Mouse (Mus musculus): Measurements from ENCODE around the gene Fbxo34. TPM values are rescaled to one million over a fixed set of nuclear protein-coding genes. Genes with fewer than 3 reads are reported as not detected.

Fbxo34 gene
- polyA plus RNA-seq, 1 experiment, result 10.2 TPM

DNA sequence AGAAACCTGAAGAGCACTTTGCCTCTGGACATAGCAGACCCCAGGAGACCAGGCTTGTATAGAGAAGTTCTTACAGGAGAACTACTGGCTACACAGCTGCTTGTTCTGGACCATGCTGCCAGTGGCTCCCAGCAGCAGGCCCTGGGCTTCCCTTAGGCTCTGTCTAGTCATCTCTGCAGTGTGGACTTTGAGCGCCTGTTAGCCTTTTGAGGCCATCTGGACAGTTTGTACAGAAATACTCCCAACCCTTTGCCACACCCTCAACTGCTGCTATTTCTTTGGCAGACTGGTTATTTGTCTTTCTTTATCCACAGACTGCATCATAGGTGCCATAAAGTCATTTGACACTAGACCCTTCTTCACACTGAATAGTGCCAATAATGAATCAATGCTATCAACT is 84.9 kb downstream of the Fbxo34 start:
- peak; percentile 80 for DNase-seq
- 0 out of 2 replicates have a peak overlapping the region, but pooled peaks have one; percentile 31 for H3K27ac ChIP-seq (ENCODE audit: insufficient read depth, low read depth, low read length)
- 60% methylated on average over 1 of the region's 1 CpGs for WGBS
- peaks cover 25% of the 10 kb centered on the region for H3K4me1 ChIP-seq (ENCODE audit: control insufficient read depth, insufficient read depth, low read length)
- H3K36me3 ChIP-seq (ENCODE audit: control insufficient read depth, insufficient read depth, low read length), result no peaks in the 10 kb centered on the region
- H3K27me3 ChIP-seq (replicated peaks; ENCODE audit: control insufficient read depth, insufficient read depth, low read length), result no peaks in the 10 kb centered on the region
- no peak for TF ChIP-seq CTCF (conservative IDR thresholded peaks at IDR 0.05; ENCODE audit: insufficient read depth, insufficient read length, low read depth, low read length)
- no peak for TF ChIP-seq POLR2A (IDR thresholded peaks at IDR 0.05; ENCODE audit: low read depth, low read length)
- no peak overlapping the region for H3K4me3 ChIP-seq (ENCODE audit: insufficient read depth, low read depth, low read length)

DNA sequence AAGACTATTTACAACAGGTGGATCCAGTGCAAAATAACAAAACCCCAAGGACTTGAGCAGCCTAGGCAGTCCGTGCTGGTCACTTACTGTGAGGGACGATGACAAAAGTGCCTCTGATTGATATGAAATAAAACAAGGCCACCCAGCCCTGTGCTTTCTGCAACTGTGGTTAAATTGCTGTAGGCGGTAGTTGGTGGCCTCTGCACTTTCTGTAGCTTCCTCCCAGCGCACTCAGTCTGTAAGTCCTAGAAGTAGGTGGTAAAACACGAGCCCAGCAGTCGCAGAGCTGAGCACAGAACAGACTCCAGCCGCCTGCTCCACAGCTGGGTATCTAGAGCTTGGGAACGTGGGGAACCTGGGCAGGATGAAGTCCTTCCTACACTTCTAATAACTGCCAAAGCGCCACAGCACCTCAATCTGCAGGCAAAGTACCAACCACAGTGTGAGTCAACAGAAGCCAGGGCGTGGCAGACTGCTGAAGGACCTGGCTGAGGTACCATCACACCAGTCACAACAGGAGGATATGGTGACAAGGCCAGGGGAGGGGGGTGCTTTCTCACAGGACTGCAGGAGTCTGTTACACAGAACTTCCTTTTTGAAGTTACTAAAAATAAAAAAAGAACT is 91.2 kb downstream of the Fbxo34 start:
- 89% methylated on average over 10 of the region's 10 CpGs for WGBS
- H3K27ac ChIP-seq (ENCODE audit: insufficient read depth, low read depth, low read length), result no peak overlapping the region
- TF ChIP-seq POLR2A (IDR thresholded peaks at IDR 0.05; ENCODE audit: low read depth, low read length), result no peak
- no peak for TF ChIP-seq CTCF (conservative IDR thresholded peaks at IDR 0.05; ENCODE audit: insufficient read depth, insufficient read length, low read depth, low read length)
- no peak for DNase-seq
- H3K4me1 ChIP-seq (ENCODE audit: control insufficient read depth, insufficient read depth, low read length), result no peaks in the 10 kb centered on the region
- H3K4me3 ChIP-seq (ENCODE audit: insufficient read depth, low read depth, low read length), result no peak overlapping the region
- peaks cover 4% of the 10 kb centered on the region; the same call in 1 of the 2 replicates for H3K36me3 ChIP-seq (ENCODE audit: control insufficient read depth, insufficient read depth, low read length)
- H3K27me3 ChIP-seq (replicated peaks; ENCODE audit: control insufficient read depth, insufficient read depth, low read length), result no peaks in the 10 kb centered on the region

DNA sequence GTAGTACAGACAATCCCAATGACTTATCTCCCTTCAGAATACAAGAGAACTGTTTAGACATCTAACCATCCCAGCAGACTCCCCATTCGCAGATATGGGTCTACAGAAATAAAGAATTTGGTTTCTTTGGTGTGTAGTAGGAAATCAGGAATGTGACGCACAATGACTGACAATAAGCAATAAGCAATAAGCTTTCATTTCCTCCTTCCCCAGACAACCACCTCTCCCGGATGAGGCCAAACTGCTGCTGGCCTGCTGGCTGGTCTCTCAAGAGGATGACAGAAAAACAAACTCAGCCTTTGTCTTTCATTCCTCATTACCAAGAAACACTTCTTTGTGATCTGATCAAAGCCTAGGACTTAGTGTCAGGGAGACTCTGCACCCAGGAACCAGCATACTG is 92.1 kb downstream of the Fbxo34 start:
- Histone ChIP-seq H3K27ac (ENCODE audit: insufficient read depth, low read depth, low read length) (no peak overlapping the region), H3K4me1 (ENCODE audit: control insufficient read depth, insufficient read depth, low read length) (no peaks in the 10 kb centered on the region), H3K36me3 (ENCODE audit: control insufficient read depth, insufficient read depth, low read length) (peaks cover 4% of the 10 kb centered on the region; the same call in 1 of the 2 replicates), H3K4me3 (ENCODE audit: insufficient read depth, low read depth, low read length) (no peak overlapping the region), H3K27me3 (replicated peaks; ENCODE audit: control insufficient read depth, insufficient read depth, low read length) (no peaks in the 10 kb centered on the region)
- TF ChIP-seq CTCF (conservative IDR thresholded peaks at IDR 0.05; ENCODE audit: insufficient read depth, insufficient read length, low read depth, low read length), result no peak
- no peak for DNase-seq
- WGBS, result 91% methylated on average over 3 of the region's 3 CpGs

DNA sequence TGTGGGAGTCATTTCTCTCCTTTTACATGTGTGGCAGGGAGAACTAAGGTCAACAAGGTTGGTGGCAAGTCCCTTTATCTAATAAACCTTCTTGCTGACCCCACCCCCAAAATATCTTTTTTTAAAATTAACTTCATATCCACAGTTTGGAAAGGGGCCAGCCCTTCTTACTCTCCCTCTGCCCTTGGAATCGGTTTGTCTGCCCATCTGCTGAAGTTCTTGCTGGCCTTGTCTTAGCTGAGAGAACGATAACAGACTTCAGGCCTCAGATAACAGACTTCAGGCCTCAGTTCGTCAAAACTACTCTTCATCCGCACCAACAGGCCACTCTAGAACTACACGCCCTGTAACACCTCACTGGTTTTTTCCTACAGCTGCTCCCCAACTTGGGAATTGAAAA is 94.1 kb downstream of the Fbxo34 start:
- Histone ChIP-seq H3K4me3 (ENCODE audit: insufficient read depth, low read depth, low read length) (no peak overlapping the region), H3K36me3 (ENCODE audit: control insufficient read depth, insufficient read depth, low read length) (peaks cover 7% of the 10 kb centered on the region; the same call in 1 of the 2 replicates), H3K27ac (ENCODE audit: insufficient read depth, low read depth, low read length) (no peak overlapping the region), H3K27me3 (replicated peaks; ENCODE audit: control insufficient read depth, insufficient read depth, low read length) (no peaks in the 10 kb centered on the region), H3K4me1 (ENCODE audit: control insufficient read depth, insufficient read depth, low read length) (no peaks in the 10 kb centered on the region)
- 88% methylated on average over 5 of the region's 5 CpGs for WGBS
- TF ChIP-seq CTCF (conservative IDR thresholded peaks at IDR 0.05; ENCODE audit: insufficient read depth, insufficient read length, low read depth, low read length) (no peak), POLR2A (IDR thresholded peaks at IDR 0.05; ENCODE audit: low read depth, low read length) (no peak)
- DNase-seq, result no peak

DNA sequence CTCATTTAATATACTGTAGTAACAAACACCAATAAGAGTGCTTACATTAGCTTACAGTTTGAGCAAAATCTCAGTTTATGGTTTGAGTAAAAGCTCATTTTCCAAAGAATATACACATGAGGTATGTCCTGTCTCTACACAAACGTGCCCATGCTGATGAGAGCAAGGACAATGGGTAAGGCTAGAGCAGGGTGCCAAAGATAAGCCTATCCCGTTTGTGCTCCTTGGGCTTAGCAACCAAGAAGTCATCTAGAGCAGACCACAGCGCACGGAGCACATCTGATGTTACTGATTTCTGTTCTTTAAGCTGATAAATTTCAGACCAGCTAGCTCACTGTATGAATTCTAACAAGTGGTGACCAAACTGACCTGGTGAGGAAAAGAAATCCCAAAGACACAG is 94.7 kb downstream of the Fbxo34 start:
- 95% methylated on average over 4 of the region's 4 CpGs for WGBS
- Histone ChIP-seq H3K36me3 (ENCODE audit: control insufficient read depth, insufficient read depth, low read length) (peaks cover 7% of the 10 kb centered on the region; the same call in 1 of the 2 replicates), H3K4me3 (ENCODE audit: insufficient read depth, low read depth, low read length) (no peak overlapping the region), H3K27ac (ENCODE audit: insufficient read depth, low read depth, low read length) (no peak overlapping the region), H3K27me3 (replicated peaks; ENCODE audit: control insufficient read depth, insufficient read depth, low read length) (no peaks in the 10 kb centered on the region), H3K4me1 (ENCODE audit: control insufficient read depth, insufficient read depth, low read length) (no peaks in the 10 kb centered on the region)
- TF ChIP-seq POLR2A (IDR thresholded peaks at IDR 0.05; ENCODE audit: low read depth, low read length) (no peak), CTCF (conservative IDR thresholded peaks at IDR 0.05; ENCODE audit: insufficient read depth, insufficient read length, low read depth, low read length) (no peak)
- DNase-seq, result no peak

DNA sequence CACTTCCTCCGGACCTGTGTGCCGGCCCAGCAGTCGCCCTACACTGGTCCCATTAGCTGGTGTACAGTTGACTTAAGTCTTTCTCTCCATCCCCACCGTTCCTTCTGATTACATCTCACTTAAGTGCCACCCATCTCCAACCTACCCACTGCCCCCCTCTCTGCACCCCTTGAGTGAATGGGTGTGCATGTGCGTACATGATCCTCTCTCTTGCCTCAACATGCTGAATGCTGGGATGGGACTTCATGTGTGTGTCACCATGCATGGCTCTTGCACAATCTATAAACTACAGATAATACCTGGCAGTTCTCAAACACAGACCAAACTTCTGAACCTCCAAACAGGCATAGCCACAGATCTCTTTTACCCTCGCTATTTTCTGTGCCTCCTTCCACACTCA is 101.4 kb downstream of the Fbxo34 start:
- Histone ChIP-seq H3K36me3 (ENCODE audit: control insufficient read depth, insufficient read depth, low read length) (peaks cover 5% of the 10 kb centered on the region; the same call in 1 of the 2 replicates), H3K27me3 (replicated peaks; ENCODE audit: control insufficient read depth, insufficient read depth, low read length) (no peaks in the 10 kb centered on the region), H3K4me1 (ENCODE audit: control insufficient read depth, insufficient read depth, low read length) (no peaks in the 10 kb centered on the region), H3K4me3 (ENCODE audit: insufficient read depth, low read depth, low read length) (no peak overlapping the region), H3K27ac (ENCODE audit: insufficient read depth, low read depth, low read length) (no peak overlapping the region)
- no peak for DNase-seq
- WGBS, result 93% methylated on average over 6 of the region's 6 CpGs
- TF ChIP-seq POLR2A (IDR thresholded peaks at IDR 0.05; ENCODE audit: low read depth, low read length) (no peak), CTCF (conservative IDR thresholded peaks at IDR 0.05; ENCODE audit: insufficient read depth, insufficient read length, low read depth, low read length) (no peak)

- H3K4me1 ChIP-seq (ENCODE audit: control insufficient read depth, insufficient read depth, low read length), result no peaks in the 10 kb centered on the region
- 97% methylated on average over 2 of the region's 2 CpGs for WGBS
- no peaks in the 10 kb centered on the region for H3K27me3 ChIP-seq (replicated peaks; ENCODE audit: control insufficient read depth, insufficient read depth, low read length)
- no peak for TF ChIP-seq CTCF (conservative IDR thresholded peaks at IDR 0.05; ENCODE audit: insufficient read depth, insufficient read length, low read depth, low read length)
- no peak for TF ChIP-seq POLR2A (IDR thresholded peaks at IDR 0.05; ENCODE audit: low read depth, low read length)
- H3K4me3 ChIP-seq (ENCODE audit: insufficient read depth, low read depth, low read length), result no peak overlapping the region
- H3K27ac ChIP-seq (ENCODE audit: insufficient read depth, low read depth, low read length), result no peak overlapping the region
- peaks cover 5% of the 10 kb centered on the region; the same call in 1 of the 2 replicates for H3K36me3 ChIP-seq (ENCODE audit: control insufficient read depth, insufficient read depth, low read length)
- DNase-seq, result no peak
Observed at GRCm38 (mm10) chr14:47553380-47553779, 103.2 kb downstream of the Fbxo34 start.
